Mouse (Mus musculus): Measurements from ENCODE around the gene Olfr535.
"Not testable (repeated sequence)": the region's sequence is repeated elsewhere in the genome, so short reads cannot be mapped to it uniquely, and the experiment has no call there.

The Olfr535 gene

GRCm38 (mm10) chr7:140483916-140484315, at the start of gene Olfr535:
Olfr535 (plus strand) TSS chr7:140484216.
- DNase-seq (ENCODE audit: low spot score in 2 of 2) = no peak

- DNase-seq (ENCODE audit: low spot score in 2 of 2) = no peak
Observed at GRCm38 (mm10) chr7:140443141-140443540, 40.9 kb upstream of the Olfr535 start.

GRCm38 (mm10) chr7:140463070-140463469, 20.9 kb upstream of the Olfr535 start, which contains the start of gene Olfr533:
Olfr533 (plus strand) TSS chr7:140463370.
- DNase-seq (ENCODE audit: low spot score in 2 of 2) = not testable (repeated sequence)

DNA sequence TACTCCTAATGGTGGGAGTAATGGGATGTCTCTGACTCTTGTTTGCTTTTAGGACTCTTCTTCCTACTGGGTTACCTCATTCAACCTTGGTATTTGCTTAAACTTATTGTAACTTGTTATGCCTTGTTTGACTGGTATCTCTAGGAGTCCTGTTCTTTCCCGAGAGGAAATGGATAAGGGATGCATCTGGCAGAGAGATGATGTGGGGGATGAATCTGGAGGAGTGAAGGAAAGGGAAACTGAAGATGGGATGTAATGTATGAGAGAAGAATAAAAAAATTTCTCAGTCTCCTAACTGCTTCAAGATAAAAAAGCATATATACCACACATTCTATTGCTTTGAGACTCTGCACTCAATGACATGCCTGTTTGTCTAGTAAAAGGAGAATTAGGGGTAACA, 6.1 kb upstream of the Olfr535 start:
- no peak for DNase-seq (ENCODE audit: low spot score in 2 of 2)

- no peak for DNase-seq (ENCODE audit: low spot score in 2 of 2)
Observed at GRCm38 (mm10) chr7:140478733-140479132, 5.3 kb upstream of the Olfr535 start.

- no peak for DNase-seq (ENCODE audit: low spot score in 2 of 2)
Observed at GRCm38 (mm10) chr7:140488981-140489380, 5.0 kb downstream of the Olfr535 start.

- DNase-seq (ENCODE audit: low spot score in 2 of 2) = no peak
Observed at GRCm38 (mm10) chr7:140494231-140494630, 10.2 kb downstream of the Olfr535 start.

GRCm38 (mm10) chr7:140494702-140495101, 10.7 kb downstream of the Olfr535 start:
- DNase-seq (ENCODE audit: low spot score in 2 of 2) = no peak

DNA sequence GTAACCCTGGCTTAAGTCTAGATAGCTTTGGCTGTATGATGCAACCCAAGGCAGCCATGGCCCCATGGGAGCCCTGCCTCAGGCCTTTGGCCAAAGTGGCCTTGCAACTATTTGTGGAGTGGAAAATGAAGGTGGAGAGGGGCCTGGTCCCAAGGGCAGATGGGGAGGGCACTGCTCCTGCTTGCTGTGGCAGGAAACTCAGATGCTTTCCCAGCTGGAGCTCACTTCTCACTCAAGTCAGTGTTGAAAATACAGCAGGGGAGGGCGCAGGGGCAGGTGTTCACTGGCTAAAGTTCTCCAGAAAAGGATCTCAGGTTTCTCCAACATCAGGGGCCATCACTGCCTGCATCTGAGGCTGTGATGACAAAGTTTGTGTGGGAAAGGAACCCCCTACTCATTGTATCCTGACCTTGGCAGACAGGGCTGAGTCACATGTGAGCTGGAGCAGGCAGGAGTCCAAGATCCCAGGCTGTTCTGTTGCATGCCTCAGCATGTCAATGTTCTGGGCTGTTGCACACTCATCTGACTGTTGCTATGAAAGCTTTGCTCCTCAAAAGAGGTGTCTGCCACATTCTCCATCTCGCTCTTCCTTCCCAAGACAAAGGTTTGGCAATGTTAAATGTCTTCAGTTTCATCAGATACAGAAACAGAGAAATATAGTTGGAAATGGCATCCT, 23.5 kb downstream of the Olfr535 start, which contains the start of gene Olfr536:
Olfr536 (minus strand) TSS at position 51 of the 676 bp plus-strand sequence.
- DNase-seq (ENCODE audit: low spot score in 2 of 2) = not testable (repeated sequence)

DNA sequence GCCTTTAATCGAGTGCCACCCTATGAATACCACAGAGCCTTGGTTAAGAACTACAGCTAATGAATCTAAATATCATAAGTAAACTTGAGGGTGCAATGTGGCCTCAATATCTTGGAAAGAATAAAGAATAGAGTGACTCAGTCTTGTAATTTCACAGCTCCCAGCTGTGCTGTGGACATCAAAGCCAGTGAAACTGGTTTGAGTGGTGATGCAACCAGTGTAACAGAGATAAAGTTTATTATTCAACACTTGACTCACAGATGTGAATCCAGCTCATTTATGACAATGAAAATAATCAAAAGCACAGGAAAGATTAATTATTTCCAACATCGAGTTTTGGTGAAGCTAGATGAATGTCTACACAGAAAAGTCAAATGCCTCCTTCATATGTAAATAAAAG, 55.7 kb downstream of the Olfr535 start:
- no peak for DNase-seq (ENCODE audit: low spot score in 2 of 2)
